Mouse (Mus musculus) liver, postnatal 0 days (tissue): ENCODE data around the gene Ankrd12. TPM values are rescaled to one million over a fixed set of nuclear protein-coding genes. Genes with fewer than 3 reads are reported as not detected.
A peak's percentile ranks its signal among the peaks of the same experiment; 100 is the strongest.
"Not testable (repeated sequence)": the region's sequence is repeated elsewhere in the genome, so short reads cannot be mapped to it uniquely, and the experiment has no call there.

Source experiments
- ATAC-seq: fragments of 200-750 bp; cut with Nextera tagmentation; 2 replicates; pipeline ENCODE4 v1.8.0; 2017; ENCODE audit warnings: mild to moderate bottlenecking, moderate library complexity
- DNase-seq: peaks from one replicate; pipeline ENCODE4 v3.0.0-alpha.2; 2016
- H3K27ac ChIP-seq: fragments of 300-500 bp; sonication (generic); 2 replicates; pipeline ENCODE4 v1.5.1; 2014; ENCODE audit warnings: antibody characterized with exemption, moderate library complexity, mild to moderate bottlenecking, low read depth
- H3K27me3 ChIP-seq: fragments of 300-500 bp; sonication (generic); 2 replicates; pipeline ENCODE4 v1.6.1; 2014; ENCODE audit warnings: low read length, control low read depth, mixed read lengths; ENCODE audit not compliant: insufficient read depth
- H3K36me3 ChIP-seq: fragments of 300-500 bp; sonication (generic); replicated peaks from 2 replicates; pipeline ENCODE4 v1.6.1; 2014; ENCODE audit warnings: mild to moderate bottlenecking, control low read depth, low read length, moderate library complexity, mixed read lengths; ENCODE audit not compliant: insufficient read depth
- H3K4me1 ChIP-seq: fragments of 300-500 bp; sonication (generic); 2 replicates; pipeline ENCODE4 v1.6.1; 2014; ENCODE audit warnings: antibody characterized with exemption, mild to moderate bottlenecking, control low read depth; ENCODE audit not compliant: insufficient read depth
- H3K4me2 ChIP-seq: fragments of 300-500 bp; sonication (generic); 2 replicates; pipeline ENCODE4 v1.6.1; 2014; ENCODE audit warnings: low read depth, mild to moderate bottlenecking, low read length, moderate library complexity, mixed read lengths
- H3K4me3 ChIP-seq: fragments of 300-500 bp; sonication (generic); 2 replicates; pipeline ENCODE4 v1.5.1; 2014; ENCODE audit warnings: low read depth, low read length
- H3K9ac ChIP-seq: fragments of 300-500 bp; sonication (generic); replicated peaks from 2 replicates; pipeline ENCODE4 v1.6.1; 2014; ENCODE audit warnings: mild to moderate bottlenecking, moderate library complexity
- H3K9me3 ChIP-seq: fragments of 300-500 bp; sonication (generic); 2 replicates; pipeline ENCODE4 v1.6.1; 2016; ENCODE audit warnings: mild to moderate bottlenecking, control low read depth, low read length, mixed read lengths
- CTCF ChIP-seq: sonication (generic); IDR thresholded peaks from 2 replicates; pipeline ENCODE4 v1.5.1; 2016; ENCODE audit warnings: antibody characterized with exemption, low read depth
- EP300 ChIP-seq: IDR thresholded peaks from 2 replicates; pipeline ENCODE4 v1.6.1; 2016; ENCODE audit warnings: antibody characterized with exemption, low read depth, mild to moderate bottlenecking
- WGBS: fragments of 180-500 bp; shearing (Covaris S2); extraction: QIAGEN DNeasy Blood & Tissue Kit; methylation state at CpG from one replicate; pipeline ENCODE4 v1.1.7; 2014; ENCODE audit not compliant: insufficient replicate concordance; 5-methylcytosine and 5-hydroxymethylcytosine counted together
- polyA plus RNA-seq: library from polyadenylated mRNA; unstranded; fragments of >200 nt; fragmentation: Nextera tagmentation; extraction: Ambion mirVana; gene quantifications from 2 replicates; pipeline ENCODE4 v1.2.1, GENCODE M21; 2015

The Ankrd12 gene
- polyA plus RNA-seq, 1 experiment from 2014 or later = 7.9 TPM

DNA sequence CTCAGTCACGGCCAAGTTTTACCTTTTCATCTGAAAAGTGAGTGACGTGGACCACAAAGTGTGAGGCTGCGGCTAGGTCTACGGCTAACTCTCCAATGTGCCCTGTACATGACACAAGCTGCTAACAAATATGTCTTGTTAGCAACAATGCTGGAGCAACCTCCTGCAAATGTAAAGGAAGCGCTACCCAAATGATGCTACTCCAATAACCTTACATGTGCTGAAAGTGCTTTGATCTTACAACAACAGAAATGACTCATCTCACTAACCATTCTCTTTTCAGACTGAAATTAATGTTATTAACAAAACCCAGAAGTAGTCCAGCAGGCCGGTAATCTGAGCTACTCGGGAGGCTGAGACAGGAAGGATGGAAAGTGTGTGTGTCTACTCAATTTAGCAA, 2.9 kb downstream of the Ankrd12 start:
- WGBS = 80% methylated on average over 7 of the region's 7 CpGs
- Histone ChIP-seq H3K4me2 (no peak overlapping the region), H3K27me3 (no peaks in the 10 kb centered on the region)

DNA sequence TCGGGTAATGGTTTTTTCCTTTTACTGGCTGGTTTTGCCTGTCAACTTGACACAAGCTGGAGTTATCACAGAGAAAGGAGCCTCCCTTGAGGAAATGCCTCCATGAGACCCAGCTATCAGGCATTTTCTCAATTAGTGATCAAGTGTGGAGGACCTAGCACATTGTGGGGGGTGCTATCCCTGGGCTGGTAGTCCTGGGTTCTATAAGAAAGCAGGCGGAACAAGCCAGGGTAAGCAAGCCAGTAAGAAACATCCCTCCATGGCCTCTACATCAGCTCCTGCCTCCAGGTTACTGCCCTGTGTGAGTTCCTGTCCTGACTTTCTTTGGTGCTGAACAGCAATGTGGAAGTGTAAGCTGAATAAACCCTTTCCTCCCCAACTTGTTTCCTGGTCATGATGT, 7.9 kb downstream of the Ankrd12 start:
- WGBS = 84% methylated on average over 2 of the region's 2 CpGs
- DNase-seq, H3K9ac ChIP-seq, H3K27ac ChIP-seq, H3K4me3 ChIP-seq, H3K4me1 ChIP-seq, H3K9me3 ChIP-seq, H3K36me3 ChIP-seq, ATAC-seq, H3K27me3 ChIP-seq, H3K4me2 ChIP-seq: not testable (repeated sequence)

More for the DNA sequence above, 2.9 kb downstream of the Ankrd12 start:
- H3K4me3 ChIP-seq = no peak overlapping the region
- H3K4me1 ChIP-seq = peaks cover 6% of the 10 kb centered on the region; the same call in 1 of the 2 replicates
- H3K27ac ChIP-seq = no peak overlapping the region
- ATAC-seq (no peak), DNase-seq (no peak)
- H3K36me3 ChIP-seq = no peaks in the 10 kb centered on the region
- TF ChIP-seq EP300 = no peak
- TF ChIP-seq CTCF = no peak
- H3K9ac ChIP-seq = no peak overlapping the region
- no peaks in the 10 kb centered on the region for H3K9me3 ChIP-seq

DNA sequence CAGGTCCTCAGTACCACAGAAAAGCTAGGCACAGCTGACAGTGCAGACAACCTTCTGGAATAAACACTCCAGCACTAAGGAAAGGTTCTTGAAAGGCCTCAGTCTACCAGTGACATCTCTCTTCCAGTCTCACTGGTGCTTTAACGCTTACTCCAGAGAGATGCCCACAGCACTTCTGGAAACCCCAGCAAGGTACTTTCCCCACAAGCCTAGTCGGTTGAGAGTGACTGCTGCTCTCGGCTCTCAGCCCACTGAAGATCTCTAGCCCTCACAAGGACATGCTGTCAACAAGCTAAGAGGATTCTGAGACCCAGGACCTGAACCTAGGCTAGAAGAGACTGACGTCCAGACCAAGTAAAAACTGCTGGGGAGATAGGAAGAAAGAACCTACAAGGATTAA, 11.8 kb downstream of the Ankrd12 start:
- no peak overlapping the region for H3K4me2 ChIP-seq
- 72% methylated on average over 4 of the region's 4 CpGs for WGBS
- H3K9ac ChIP-seq = no peak overlapping the region
- TF ChIP-seq CTCF = no peak
- no peak for TF ChIP-seq EP300
- no peak for DNase-seq
- H3K9me3 ChIP-seq = no peaks in the 10 kb centered on the region
- no peaks in the 10 kb centered on the region for H3K4me1 ChIP-seq
- H3K27ac ChIP-seq = no peak overlapping the region
- no peaks in the 10 kb centered on the region for H3K27me3 ChIP-seq
- no peak for ATAC-seq
- H3K36me3 ChIP-seq = no peaks in the 10 kb centered on the region
- no peak overlapping the region for H3K4me3 ChIP-seq

DNA sequence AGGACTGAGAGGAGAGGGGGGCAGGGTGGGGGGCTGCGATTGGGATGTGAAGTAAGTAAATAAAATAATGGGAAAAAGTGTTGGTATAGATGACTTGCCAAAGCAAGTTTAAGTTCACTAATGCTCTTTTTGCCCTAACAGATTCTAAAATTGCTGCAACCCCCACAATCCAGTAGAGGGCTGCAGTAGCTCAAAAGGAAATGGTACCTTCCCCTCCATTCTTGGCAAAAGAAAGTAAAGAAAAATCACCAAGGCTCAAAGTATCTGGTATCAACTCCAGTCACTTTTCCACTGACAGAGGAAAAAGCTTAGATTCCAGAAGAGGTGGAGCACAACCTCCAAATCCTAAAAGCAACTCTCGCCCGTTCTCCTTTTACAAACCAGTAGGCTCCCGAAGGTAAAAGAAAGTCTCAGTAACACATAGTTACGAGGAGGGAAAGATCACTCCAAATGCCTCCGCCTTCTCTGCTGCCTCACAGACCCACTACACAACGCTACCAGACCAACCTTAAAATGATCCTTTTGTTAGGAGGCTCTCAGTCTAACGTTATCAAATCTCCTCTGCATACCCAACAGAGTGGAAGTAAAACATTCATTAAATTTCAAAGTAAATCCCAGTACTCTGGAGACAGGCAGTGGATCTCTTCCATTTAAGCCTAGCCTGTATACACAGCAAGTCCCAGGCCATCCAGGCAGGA, 15.5 kb downstream of the Ankrd12 start:
- 64% methylated on average over 8 of the region's 8 CpGs for WGBS
- Histone ChIP-seq H3K9me3 (no peaks in the 10 kb centered on the region), H3K27ac (no peak overlapping the region), H3K4me3 (no peak overlapping the region), H3K36me3 (no peaks in the 10 kb centered on the region), H3K27me3 (no peaks in the 10 kb centered on the region), H3K4me2 (no peak overlapping the region), H3K9ac (no peak overlapping the region), H3K4me1 (peaks cover 5% of the 10 kb centered on the region)
- no peak for DNase-seq
- no peak for ATAC-seq
- TF ChIP-seq CTCF = peak; percentile 45
- no peak for TF ChIP-seq EP300

DNA sequence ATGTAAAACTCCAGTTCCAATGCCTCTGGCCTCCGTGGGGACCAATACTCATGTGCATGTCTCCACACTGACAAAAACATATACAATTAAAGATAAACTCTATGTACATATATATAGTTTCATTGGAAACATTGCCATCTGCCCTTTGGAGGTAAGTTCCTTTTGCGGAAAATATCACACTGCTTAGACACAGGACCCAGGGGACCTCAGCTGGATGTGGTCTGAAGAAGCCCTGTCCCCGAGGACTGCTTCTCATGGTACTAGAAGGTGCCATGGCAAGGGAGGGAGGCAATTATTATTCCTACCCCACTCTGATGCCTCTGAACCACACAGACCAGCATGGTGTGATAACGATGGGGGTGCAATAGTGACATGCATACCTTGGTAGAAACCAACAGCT, 18.7 kb downstream of the Ankrd12 start:
- WGBS = 79% methylated on average over 4 of the region's 4 CpGs
- H3K27ac ChIP-seq = no peak overlapping the region
- no peak overlapping the region for H3K4me2 ChIP-seq

DNA sequence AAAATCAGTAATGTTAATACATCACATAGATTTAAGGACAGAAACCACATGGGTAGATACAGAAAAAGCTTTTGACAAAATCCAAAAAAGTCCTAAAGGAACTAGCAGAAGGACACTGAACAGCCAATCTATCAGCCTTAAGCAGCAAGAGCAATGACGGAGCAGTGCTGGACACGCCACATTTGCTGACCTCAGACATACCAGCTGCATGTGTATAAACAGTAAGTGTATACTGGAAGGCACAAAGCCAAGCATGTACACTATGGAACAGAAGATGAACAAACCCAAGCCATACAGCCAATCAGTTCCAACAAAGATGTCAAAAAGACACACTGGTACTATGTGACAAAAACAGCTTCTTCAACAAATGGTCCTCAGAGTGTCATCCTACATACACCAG, 19.7 kb downstream of the Ankrd12 start:
- Histone ChIP-seq H3K27me3 (no peaks in the 10 kb centered on the region), H3K36me3 (no peaks in the 10 kb centered on the region), H3K4me2 (no peak overlapping the region), H3K4me1 (peaks cover 5% of the 10 kb centered on the region), H3K9me3 (no peaks in the 10 kb centered on the region), H3K4me3 (no peak overlapping the region), H3K27ac (no peak overlapping the region), H3K9ac (no peak overlapping the region)
- TF ChIP-seq EP300 (no peak), CTCF (no peak)
- WGBS = 88% methylated on average over 2 of the region's 2 CpGs
- no peak for ATAC-seq
- no peak for DNase-seq

More for the DNA sequence above, 18.7 kb downstream of the Ankrd12 start:
- Histone ChIP-seq H3K36me3 (no peaks in the 10 kb centered on the region), H3K27me3 (no peaks in the 10 kb centered on the region), H3K9me3 (no peaks in the 10 kb centered on the region), H3K4me3 (no peak overlapping the region), H3K9ac (no peak overlapping the region), H3K4me1 (peaks cover 5% of the 10 kb centered on the region)
- ATAC-seq (no peak), DNase-seq (no peak)
- TF ChIP-seq CTCF = no peak
- TF ChIP-seq EP300 = no peak
